Mouse (Mus musculus) heart, embryonic 15.5 days (tissue): ENCODE data around the gene Sox8. TPM values are rescaled to one million over a fixed set of nuclear protein-coding genes. Genes with fewer than 3 reads are reported as not detected.

Experiments
- ATAC-seq: fragments of 200-750 bp; cut with Nextera tagmentation; replicated peaks from 2 replicates; pipeline ENCODE4 v1.8.0; 2017; ENCODE audit warnings: low read depth, moderate TSS enrichment; ENCODE audit not compliant: insufficient number of reproducible peaks, insufficient read depth, low FRiP score
- H3K27ac ChIP-seq: fragments of 300-500 bp; sonication (generic); 2 replicates; pipeline ENCODE4 v1.5.1; 2015; ENCODE audit warnings: mild to moderate bottlenecking, inconsistent platforms
- H3K27me3 ChIP-seq: fragments of 300-500 bp; sonication (generic); 2 replicates; pipeline ENCODE4 v1.6.1; 2015; ENCODE audit warnings: inconsistent platforms
- H3K36me3 ChIP-seq: fragments of 300-500 bp; sonication (generic); 2 replicates; pipeline ENCODE4 v1.6.1; 2015; ENCODE audit warnings: mild to moderate bottlenecking, inconsistent platforms
- H3K4me1 ChIP-seq: fragments of 300-500 bp; sonication (generic); replicated peaks from 2 replicates; pipeline ENCODE4 v1.6.1; 2015; ENCODE audit warnings: inconsistent platforms
- H3K4me2 ChIP-seq: fragments of 300-500 bp; sonication (generic); 2 replicates; pipeline ENCODE4 v1.6.1; 2015; ENCODE audit warnings: inconsistent platforms, mild to moderate bottlenecking, moderate library complexity
- H3K4me3 ChIP-seq: fragments of 300-500 bp; sonication (generic); 2 replicates; pipeline ENCODE4 v1.5.1; 2015; ENCODE audit warnings: mild to moderate bottlenecking, inconsistent platforms
- H3K9ac ChIP-seq: fragments of 300-500 bp; sonication (generic); 2 replicates; pipeline ENCODE4 v1.6.1; 2015; ENCODE audit warnings: mild to moderate bottlenecking, inconsistent platforms
- H3K9me3 ChIP-seq: fragments of 300-500 bp; sonication (generic); replicated peaks from 2 replicates; pipeline ENCODE4 v1.6.1; 2016; ENCODE audit warnings: inconsistent platforms
- WGBS: fragments of 180-500 bp; shearing (Covaris S2); methylation state at CpG from one replicate; pipeline ENCODE4 v1.1.7; 2015; ENCODE audit warnings: mixed read lengths; 5-methylcytosine and 5-hydroxymethylcytosine counted together
- polyA plus RNA-seq: library from polyadenylated mRNA; unstranded; fragments of >200 nt; fragmentation: Nextera tagmentation; extraction: Ambion mirVana; gene quantifications from 2 replicates; pipeline ENCODE4 v1.2.1, GENCODE M21; 2015

Sox8 gene
- polyA plus RNA-seq = 0.73 and 1.5 TPM in 2 replicates

DNA sequence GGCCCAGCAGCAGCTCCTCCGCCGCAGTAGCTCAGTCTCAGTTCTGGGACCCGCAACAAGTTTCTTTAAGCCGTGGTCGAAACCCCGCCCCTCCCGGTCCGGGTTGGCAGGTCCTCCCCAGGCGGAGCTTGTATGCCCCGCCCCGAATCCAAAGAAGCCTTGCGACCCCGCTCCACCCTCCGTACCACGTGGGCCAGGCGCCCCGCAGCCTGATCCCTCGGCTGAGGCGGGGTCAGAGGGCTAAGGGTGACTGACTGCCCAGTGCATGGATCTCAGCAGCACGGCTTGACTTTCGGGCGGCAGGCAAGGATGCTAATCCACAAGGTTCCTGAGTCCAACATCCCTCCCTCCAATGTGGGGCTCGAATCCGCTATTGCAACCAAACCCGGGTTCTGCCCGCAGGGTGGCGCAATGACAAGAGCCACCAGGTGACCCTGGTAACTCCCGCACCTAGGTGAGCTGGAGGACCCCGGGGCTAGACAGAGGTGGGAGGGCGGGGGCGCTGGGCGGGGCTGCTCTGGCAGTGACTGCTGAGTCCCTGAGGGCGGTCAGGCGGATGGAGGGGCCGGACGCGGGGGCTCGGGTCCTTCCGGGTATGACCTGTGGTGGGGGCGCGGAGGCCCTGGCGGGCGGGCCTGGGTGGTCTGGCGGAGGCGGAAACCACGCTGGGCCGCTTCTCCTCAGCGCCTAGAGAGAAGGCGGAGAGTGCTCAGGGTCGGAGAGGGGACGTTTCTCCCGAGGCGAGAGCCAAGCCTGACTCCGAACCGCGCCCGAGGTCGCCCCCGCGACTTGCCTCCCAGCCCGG lies at the start of gene Sox8:
Sox8 (minus strand) TSS at position 39 of the 805 bp plus-strand sequence.
- Histone ChIP-seq H3K4me1 (peaks cover 36% of the 10 kb centered on the region), H3K27ac (0 out of 2 replicates have a peak within 1 kb of the TSS, but pooled peaks have one; percentile 18), H3K9me3 (no peaks in the 10 kb centered on the region), H3K9ac (peak within 1 kb of the TSS; percentile 55), H3K4me3 (peak within 1 kb of the TSS; percentile 60), H3K4me2 (peak within 1 kb of the TSS; percentile 96), H3K36me3 (no peaks in the 10 kb centered on the region), H3K27me3 (peaks cover 45% of the 10 kb centered on the region)
- WGBS = under 1% methylated on average over 61 of the region's 61 CpGs
- ATAC-seq = peak; percentile 78

DNA sequence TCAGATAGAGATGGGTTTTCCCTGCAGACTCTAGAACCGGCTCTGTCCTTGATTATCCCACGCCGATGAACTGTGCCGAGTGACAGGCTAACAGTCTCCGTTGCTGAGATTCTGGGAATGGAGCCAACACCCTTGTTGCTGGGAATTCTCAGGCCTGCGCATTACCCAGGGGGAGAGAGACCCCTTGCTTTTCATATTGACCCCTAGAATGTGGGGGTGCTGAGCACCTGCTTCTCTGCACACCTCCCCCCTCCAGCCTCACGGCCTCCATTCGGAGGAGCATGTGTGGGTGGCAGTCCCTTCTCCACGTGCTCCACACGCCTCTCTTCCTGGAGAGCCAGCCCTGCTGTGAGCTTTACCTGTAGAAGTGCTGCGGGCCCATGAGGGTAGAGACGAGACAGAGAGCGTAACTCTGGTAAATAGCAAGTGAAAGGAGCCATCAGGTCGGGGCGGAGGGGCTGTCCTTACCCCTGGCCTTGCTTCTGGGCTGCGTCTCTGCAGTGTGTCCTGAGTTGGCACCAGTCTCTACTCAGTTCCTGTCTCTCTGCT lies 48.1 kb upstream of the Sox8 start:
- Histone ChIP-seq H3K4me2 (peak overlapping the region; percentile 34; the same call in 1 of the 2 replicates), H3K4me1 (peaks cover 21% of the 10 kb centered on the region), H3K27ac (peak overlapping the region; percentile 67), H3K4me3 (no peak overlapping the region), H3K9me3 (no peaks in the 10 kb centered on the region), H3K36me3 (no peaks in the 10 kb centered on the region; the same call in 1 of the 2 replicates), H3K9ac (no peak overlapping the region), H3K27me3 (no peaks in the 10 kb centered on the region)
- 29% methylated on average over 16 of the region's 16 CpGs for WGBS
- peak; percentile 75; the same call in 1 of the 2 replicates for ATAC-seq

DNA sequence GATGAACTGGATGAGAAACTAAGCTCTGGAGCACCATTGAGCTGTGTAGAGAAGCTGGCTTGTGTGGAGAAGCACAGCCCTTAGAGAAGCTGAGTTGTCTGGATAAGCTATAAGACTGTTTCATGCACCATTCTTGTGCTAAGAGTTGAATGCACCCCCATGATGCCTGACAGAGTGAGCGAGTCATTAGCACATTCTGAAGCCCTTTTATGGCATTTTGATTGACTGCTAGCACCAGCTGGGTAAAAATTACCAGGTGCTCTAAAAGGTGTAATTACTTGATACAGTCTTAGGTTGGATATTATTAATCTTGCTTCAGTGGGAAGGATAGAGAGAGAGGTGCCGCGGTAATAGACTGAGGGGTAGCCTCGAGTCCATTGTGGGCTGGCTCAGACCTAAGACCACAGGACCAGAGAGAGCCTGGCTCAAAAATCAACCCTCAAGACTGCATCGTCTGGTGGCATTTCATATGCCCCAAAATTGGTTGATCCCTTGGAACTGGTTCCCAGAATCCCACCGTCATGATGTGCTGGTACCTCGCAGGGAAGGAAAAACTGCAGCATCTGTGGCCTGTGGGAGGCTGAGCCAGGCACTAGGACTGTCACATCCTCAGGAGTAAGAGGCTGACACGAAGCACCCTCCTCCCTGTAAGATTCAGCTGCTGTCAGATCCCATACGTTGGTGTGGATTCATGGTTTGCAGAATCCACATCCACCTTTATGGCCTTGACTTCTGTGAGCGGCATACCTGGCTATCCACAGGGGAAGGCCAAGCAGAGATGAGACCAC lies 44.4 kb upstream of the Sox8 start:
- Histone ChIP-seq H3K36me3 (no peaks in the 10 kb centered on the region; the same call in 1 of the 2 replicates), H3K9me3 (no peaks in the 10 kb centered on the region), H3K4me2 (no peak overlapping the region), H3K4me1 (peaks cover 33% of the 10 kb centered on the region), H3K27me3 (no peaks in the 10 kb centered on the region), H3K4me3 (no peak overlapping the region), H3K9ac (no peak overlapping the region), H3K27ac (no peak overlapping the region)
- WGBS = 92% methylated on average over 10 of the region's 10 CpGs
- no peak for ATAC-seq

DNA sequence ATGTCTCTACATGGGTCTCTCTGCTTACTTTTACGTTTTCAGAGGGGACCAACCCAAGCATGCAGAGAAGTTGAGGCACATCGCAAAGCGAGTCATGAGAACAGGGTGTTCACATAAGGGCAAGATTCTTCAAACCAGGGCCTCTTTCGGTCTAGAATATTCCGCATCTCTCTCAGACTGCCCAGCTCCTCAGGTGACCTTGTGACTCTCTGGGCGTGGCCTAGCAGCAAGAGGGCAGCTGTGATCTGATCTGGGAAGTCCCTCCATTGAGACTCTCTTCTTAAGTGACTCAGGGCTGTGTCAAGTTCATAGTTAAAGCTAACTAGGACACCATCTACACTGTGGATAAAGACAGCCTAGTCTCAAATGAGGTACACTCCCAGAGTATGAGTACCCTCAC lies 42.8 kb upstream of the Sox8 start:
- H3K9ac ChIP-seq = no peak overlapping the region
- H3K9me3 ChIP-seq = no peaks in the 10 kb centered on the region
- no peaks in the 10 kb centered on the region; the same call in 1 of the 2 replicates for H3K36me3 ChIP-seq
- no peak overlapping the region for H3K4me3 ChIP-seq
- ATAC-seq = no peak
- no peaks in the 10 kb centered on the region for H3K27me3 ChIP-seq
- H3K27ac ChIP-seq = no peak overlapping the region
- H3K4me2 ChIP-seq = no peak overlapping the region
- WGBS = 95% methylated on average over 6 of the region's 6 CpGs
- peaks cover 34% of the 10 kb centered on the region for H3K4me1 ChIP-seq

DNA sequence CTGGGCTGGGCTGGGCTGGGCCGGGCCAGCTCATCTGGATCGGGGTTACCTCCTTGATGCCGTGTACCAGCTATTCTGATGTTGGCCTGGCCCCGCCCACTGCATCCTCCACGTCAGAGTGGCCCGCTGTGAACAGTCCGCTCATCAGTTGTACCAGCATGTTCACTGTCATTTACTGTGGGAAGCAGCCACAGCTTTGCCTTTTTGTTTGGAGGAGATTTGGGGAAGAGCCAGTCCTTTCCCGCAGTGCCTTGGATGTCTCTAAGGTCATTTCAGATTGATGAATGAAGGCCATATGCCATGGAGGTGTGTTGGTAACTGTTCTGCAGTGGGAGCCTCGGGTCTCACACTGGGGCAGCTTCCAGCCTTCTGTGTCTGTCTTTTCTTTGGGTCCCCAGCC lies 42.1 kb upstream of the Sox8 start:
- Histone ChIP-seq H3K27ac (no peak overlapping the region), H3K9me3 (no peaks in the 10 kb centered on the region), H3K4me2 (no peak overlapping the region), H3K4me3 (no peak overlapping the region), H3K27me3 (no peaks in the 10 kb centered on the region), H3K9ac (no peak overlapping the region), H3K36me3 (no peaks in the 10 kb centered on the region; the same call in 1 of the 2 replicates), H3K4me1 (peaks cover 28% of the 10 kb centered on the region)
- WGBS = 80% methylated on average over 9 of the region's 9 CpGs
- ATAC-seq = no peak

GRCm38 (mm10) chr17:25610151-25610550 lies 39.7 kb upstream of the Sox8 start:
- peak overlapping the region; percentile 48; the same call in 1 of the 2 replicates for H3K27ac ChIP-seq
- peak overlapping the region; percentile 43 for H3K4me2 ChIP-seq
- ATAC-seq = peak; percentile 41
- H3K9ac ChIP-seq = no peak overlapping the region
- peaks cover 29% of the 10 kb centered on the region for H3K4me1 ChIP-seq
- no peak overlapping the region for H3K4me3 ChIP-seq
- no peaks in the 10 kb centered on the region for H3K36me3 ChIP-seq
- no peaks in the 10 kb centered on the region for H3K27me3 ChIP-seq
- no peaks in the 10 kb centered on the region for H3K9me3 ChIP-seq
- 20% methylated on average over 9 of the region's 9 CpGs for WGBS

DNA sequence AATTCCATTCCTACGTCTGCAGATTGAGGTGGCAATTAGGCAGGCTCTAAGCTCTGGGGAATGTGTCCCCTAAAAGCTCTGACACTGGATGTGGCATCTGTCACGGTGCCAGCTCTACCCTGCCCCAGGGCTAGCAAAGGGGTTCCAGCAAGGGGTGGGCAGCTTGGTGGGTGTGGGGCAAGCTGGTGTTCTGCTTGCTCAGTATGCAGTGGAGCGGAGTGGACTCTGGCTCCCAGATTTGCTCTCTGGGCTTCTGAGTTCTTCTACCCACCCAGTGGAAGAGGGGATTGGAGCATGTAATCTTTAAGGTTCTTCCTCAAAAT lies 39.0 kb upstream of the Sox8 start:
- Histone ChIP-seq H3K36me3 (no peaks in the 10 kb centered on the region), H3K9ac (no peak overlapping the region), H3K4me3 (no peak overlapping the region), H3K9me3 (no peaks in the 10 kb centered on the region), H3K27ac (no peak overlapping the region), H3K4me1 (peaks cover 33% of the 10 kb centered on the region), H3K27me3 (no peaks in the 10 kb centered on the region), H3K4me2 (no peak overlapping the region)
- ATAC-seq = no peak
- WGBS = 62% methylated on average over 3 of the region's 3 CpGs

DNA sequence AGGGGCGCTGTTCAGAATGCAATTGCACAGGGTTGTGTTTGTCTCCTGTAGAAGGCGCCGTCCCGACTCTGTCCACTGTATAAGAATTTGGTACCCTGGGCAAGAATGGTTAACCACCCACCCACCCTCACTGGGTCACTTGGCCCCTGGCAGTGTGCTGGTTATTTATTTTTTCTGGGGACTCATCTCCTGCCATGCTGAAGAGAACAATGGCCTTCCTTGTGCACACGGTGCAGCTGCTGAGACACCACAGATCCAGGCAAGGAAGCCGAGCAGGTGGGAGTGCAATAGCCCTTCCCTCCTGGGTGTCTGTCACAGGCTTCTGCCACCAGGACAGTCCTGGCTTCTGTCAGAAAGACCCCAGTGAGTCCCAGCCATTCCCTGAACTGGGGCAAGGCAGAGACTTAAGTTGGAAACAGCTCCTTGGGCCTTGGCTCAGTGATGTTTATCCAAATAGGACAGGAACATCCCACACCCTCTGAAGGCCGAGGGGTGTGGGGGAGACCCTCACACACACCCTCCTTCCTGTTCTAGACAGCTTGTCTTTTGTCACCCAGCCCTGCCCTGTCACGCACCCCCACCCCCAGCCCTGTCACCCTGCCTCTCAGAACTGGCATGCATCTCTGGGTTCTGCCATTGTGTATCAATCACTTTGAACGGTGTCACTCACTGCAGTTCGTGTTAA lies 38.5 kb upstream of the Sox8 start:
- Histone ChIP-seq H3K4me2 (no peak overlapping the region), H3K9me3 (no peaks in the 10 kb centered on the region), H3K27ac (no peak overlapping the region), H3K9ac (no peak overlapping the region), H3K36me3 (no peaks in the 10 kb centered on the region), H3K4me3 (no peak overlapping the region), H3K4me1 (peaks cover 33% of the 10 kb centered on the region), H3K27me3 (no peaks in the 10 kb centered on the region)
- 65% methylated on average over 10 of the region's 10 CpGs for WGBS
- no peak for ATAC-seq

GRCm38 (mm10) chr17:25608137-25608785 lies 37.8 kb upstream of the Sox8 start:
- Histone ChIP-seq H3K27ac (no peak overlapping the region), H3K4me1 (peaks cover 33% of the 10 kb centered on the region), H3K36me3 (no peaks in the 10 kb centered on the region), H3K4me3 (no peak overlapping the region), H3K9me3 (no peaks in the 10 kb centered on the region), H3K4me2 (no peak overlapping the region), H3K27me3 (no peaks in the 10 kb centered on the region), H3K9ac (no peak overlapping the region)
- 78% methylated on average over 11 of the region's 11 CpGs for WGBS
- ATAC-seq = no peak

DNA sequence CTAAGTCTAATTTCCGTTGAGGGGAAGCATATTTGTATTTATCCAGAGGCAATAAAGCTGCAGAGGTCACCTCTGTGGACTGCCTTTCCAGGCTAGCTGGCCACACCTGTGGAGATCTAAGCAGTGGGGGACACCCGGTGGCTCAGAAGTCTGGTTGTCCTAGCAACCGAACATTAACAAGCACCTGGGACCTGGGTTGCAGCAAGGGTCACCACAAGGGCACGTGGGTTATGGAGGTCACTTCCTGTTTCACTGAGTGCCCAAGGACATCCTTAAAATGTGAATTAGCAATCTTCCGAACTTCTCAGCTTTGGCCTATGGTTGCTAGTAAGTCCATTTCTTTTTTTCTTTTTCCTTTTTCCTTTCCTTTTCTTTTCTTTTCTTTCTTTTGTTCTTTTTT lies 33.7 kb upstream of the Sox8 start:
- WGBS = 59% methylated on average over 5 of the region's 5 CpGs
- Histone ChIP-seq H3K9ac (no peak overlapping the region), H3K4me1 (peaks cover 16% of the 10 kb centered on the region), H3K27ac (no peak overlapping the region), H3K4me2 (no peak overlapping the region), H3K27me3 (no peaks in the 10 kb centered on the region), H3K4me3 (no peak overlapping the region), H3K9me3 (no peaks in the 10 kb centered on the region), H3K36me3 (no peaks in the 10 kb centered on the region)
- no peak for ATAC-seq
